Mouse (Mus musculus): Measurements from ENCODE around the gene Gm14137. TPM values are rescaled to one million over a fixed set of nuclear protein-coding genes. Genes with fewer than 3 reads are reported as not detected.

Gm14137 gene
- polyA plus RNA-seq (2016; fragmentation: Nextera tagmentation; extraction: Ambion mirVana), result 0.77 and 1.0 TPM in 2 replicates

DNA sequence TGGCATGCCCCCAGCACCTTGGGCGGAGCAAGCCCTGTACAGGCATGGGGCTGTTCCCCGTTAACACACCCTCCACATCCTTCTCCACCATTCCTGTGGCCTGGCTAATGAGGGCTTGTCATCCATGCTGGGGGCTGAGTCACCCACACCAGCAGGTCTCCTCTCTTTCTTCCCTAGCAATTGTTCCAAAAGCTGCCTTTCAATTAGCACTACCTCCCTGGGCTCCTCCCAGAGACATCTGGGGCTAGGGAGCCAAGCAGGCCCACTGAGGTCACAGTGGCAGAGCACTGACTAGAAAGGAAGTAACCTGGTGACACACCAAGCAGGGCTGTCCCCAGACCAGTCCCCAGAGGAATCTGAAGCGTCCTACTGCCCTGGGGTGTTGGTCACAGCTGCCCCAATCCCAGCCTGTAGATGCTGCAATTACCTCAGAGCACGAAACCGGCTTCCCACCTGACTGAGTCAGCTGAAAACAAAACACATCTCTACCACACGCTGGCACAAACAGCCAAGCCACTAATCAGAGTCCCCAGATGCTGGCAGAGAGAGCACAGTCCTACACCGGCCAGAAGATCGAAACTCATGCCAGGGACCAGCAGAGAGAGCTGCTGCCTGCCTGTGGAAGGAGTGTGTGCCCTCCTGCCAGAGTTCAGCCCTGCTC is at the start of gene Gm14137:
TSS of gene Gm14137 (plus strand) at position 519 of the 661 bp plus-strand sequence.
- Histone ChIP-seq H3K27me3 (replicated peaks; ENCODE audit: low read depth, poor library complexity, severe bottlenecking) (peaks cover 17% of the 10 kb centered on the region), H3K27ac (replicated peaks) (no peak within 1 kb of the TSS; the same call in 1 of the 2 replicates), H3K9me3 (no peaks in the 10 kb centered on the region), H3K4me3 (0 out of 2 replicates have a peak within 1 kb of the TSS, but pooled peaks have one; percentile 16), H3K4me1 (peaks cover 38% of the 10 kb centered on the region), H3K36me3 (replicated peaks) (peaks cover 28% of the 10 kb centered on the region)
- no peak for DNase-seq (ENCODE audit: low spot score)
- WGBS, result 38% methylated on average over 8 of the region's 8 CpGs

GRCm38 (mm10) chr2:119136346-119136898 is 37.9 kb upstream of the Gm14137 start:
- H3K4me3 ChIP-seq, result no peak overlapping the region
- WGBS, result 85% methylated on average over 5 of the region's 5 CpGs
- H3K27ac ChIP-seq (replicated peaks), result no peak overlapping the region
- no peaks in the 10 kb centered on the region for H3K4me1 ChIP-seq
- H3K36me3 ChIP-seq (replicated peaks), result peaks cover 99% of the 10 kb centered on the region
- no peak for DNase-seq (ENCODE audit: low spot score)
- H3K27me3 ChIP-seq (replicated peaks; ENCODE audit: low read depth, poor library complexity, severe bottlenecking), result no peaks in the 10 kb centered on the region
- no peaks in the 10 kb centered on the region for H3K9me3 ChIP-seq

- H3K27me3 ChIP-seq (replicated peaks; ENCODE audit: low read depth, poor library complexity, severe bottlenecking), result no peaks in the 10 kb centered on the region
- no peak overlapping the region for H3K4me3 ChIP-seq
- peaks cover 4% of the 10 kb centered on the region; the same call in 1 of the 2 replicates for H3K9me3 ChIP-seq
- no peak for DNase-seq (ENCODE audit: low spot score)
- H3K27ac ChIP-seq (replicated peaks), result no peak overlapping the region
- 81% methylated on average over 2 of the region's 2 CpGs for WGBS
- no peaks in the 10 kb centered on the region for H3K4me1 ChIP-seq
- peaks cover 98% of the 10 kb centered on the region for H3K36me3 ChIP-seq (replicated peaks)
These were observed 29.1 kb upstream of the Gm14137 start for GRCm38 (mm10) chr2:119145199-119145598.

- Histone ChIP-seq H3K36me3 (replicated peaks) (peaks cover 98% of the 10 kb centered on the region), H3K27ac (replicated peaks) (no peak overlapping the region), H3K27me3 (replicated peaks; ENCODE audit: low read depth, poor library complexity, severe bottlenecking) (no peaks in the 10 kb centered on the region), H3K4me1 (no peaks in the 10 kb centered on the region), H3K4me3 (no peak overlapping the region), H3K9me3 (peaks cover 4% of the 10 kb centered on the region; the same call in 1 of the 2 replicates)
- 92% methylated on average over 6 of the region's 6 CpGs for WGBS
- no peak for DNase-seq (ENCODE audit: low spot score)
These were observed 27.9 kb upstream of the Gm14137 start for GRCm38 (mm10) chr2:119146435-119146834.

DNA sequence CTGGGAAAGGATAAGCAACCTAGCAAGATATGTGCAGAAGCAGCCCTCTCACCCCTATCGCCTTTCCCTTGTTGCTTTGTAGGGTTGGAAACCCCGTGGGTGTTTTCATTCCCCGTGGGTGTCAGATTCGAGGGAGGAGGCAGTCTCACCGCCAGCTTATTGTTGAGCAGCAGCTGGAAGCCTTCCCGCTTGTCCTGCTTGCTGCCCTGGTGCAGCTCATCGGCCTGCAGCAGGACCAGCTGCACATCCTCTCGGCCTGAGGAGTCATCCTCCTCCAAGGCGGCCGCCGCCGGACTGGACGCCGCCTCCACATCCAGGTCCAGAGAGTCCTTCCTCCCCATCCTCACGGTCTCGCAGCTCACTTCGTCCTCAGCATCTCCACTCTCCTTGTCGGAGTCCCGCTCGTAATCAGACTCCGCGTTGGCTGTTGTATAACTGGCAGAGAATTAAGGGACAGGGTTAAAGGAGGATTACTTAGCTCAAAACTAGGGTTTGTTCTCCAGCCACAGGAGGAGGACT is 27.1 kb upstream of the Gm14137 start:
- H3K27me3 ChIP-seq (replicated peaks; ENCODE audit: low read depth, poor library complexity, severe bottlenecking), result no peaks in the 10 kb centered on the region
- H3K27ac ChIP-seq (replicated peaks), result no peak overlapping the region
- no peak for DNase-seq (ENCODE audit: low spot score)
- no peaks in the 10 kb centered on the region for H3K4me1 ChIP-seq
- H3K4me3 ChIP-seq, result no peak overlapping the region
- H3K9me3 ChIP-seq, result peaks cover 4% of the 10 kb centered on the region; the same call in 1 of the 2 replicates
- 83% methylated on average over 22 of the region's 22 CpGs for WGBS
- H3K36me3 ChIP-seq (replicated peaks), result peaks cover 98% of the 10 kb centered on the region

DNA sequence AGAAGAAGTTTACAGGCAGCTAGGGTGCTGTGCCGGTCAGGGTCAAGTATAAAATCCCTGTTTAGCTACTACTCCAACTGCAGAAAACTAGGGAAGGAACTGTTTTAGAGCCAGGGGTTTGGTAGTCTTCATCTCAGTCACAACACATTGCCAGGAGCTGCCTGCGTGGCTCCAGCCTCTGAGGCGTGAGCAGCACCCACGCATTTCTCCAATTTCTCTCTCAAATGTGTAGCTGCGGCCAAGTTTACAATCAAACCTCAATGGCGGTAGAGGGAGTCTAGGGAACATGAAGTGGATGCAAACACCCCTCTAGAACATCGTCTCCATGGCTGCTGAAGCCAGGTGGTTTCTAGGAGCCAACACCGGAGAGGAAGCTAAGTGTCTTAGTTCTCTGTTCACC is 26.5 kb upstream of the Gm14137 start:
- Histone ChIP-seq H3K9me3 (peaks cover 4% of the 10 kb centered on the region; the same call in 1 of the 2 replicates), H3K4me1 (no peaks in the 10 kb centered on the region), H3K27ac (replicated peaks) (no peak overlapping the region), H3K36me3 (replicated peaks) (peaks cover 98% of the 10 kb centered on the region), H3K4me3 (no peak overlapping the region), H3K27me3 (replicated peaks; ENCODE audit: low read depth, poor library complexity, severe bottlenecking) (no peaks in the 10 kb centered on the region)
- 91% methylated on average over 8 of the region's 8 CpGs for WGBS
- DNase-seq (ENCODE audit: low spot score), result no peak

- peaks cover 14% of the 10 kb centered on the region for H3K4me1 ChIP-seq
- no peaks in the 10 kb centered on the region for H3K27me3 ChIP-seq (replicated peaks; ENCODE audit: low read depth, poor library complexity, severe bottlenecking)
- WGBS, result 90% methylated on average over 6 of the region's 6 CpGs
- no peak for DNase-seq (ENCODE audit: low spot score)
- no peak overlapping the region for H3K4me3 ChIP-seq
- peaks cover 75% of the 10 kb centered on the region for H3K36me3 ChIP-seq (replicated peaks)
- no peak overlapping the region for H3K27ac ChIP-seq (replicated peaks)
- H3K9me3 ChIP-seq, result no peaks in the 10 kb centered on the region
These were observed 22.1 kb upstream of the Gm14137 start for GRCm38 (mm10) chr2:119152255-119152654.

- no peak for DNase-seq (ENCODE audit: low spot score)
- peaks cover 51% of the 10 kb centered on the region for H3K36me3 ChIP-seq (replicated peaks)
- no peaks in the 10 kb centered on the region for H3K27me3 ChIP-seq (replicated peaks; ENCODE audit: low read depth, poor library complexity, severe bottlenecking)
- H3K27ac ChIP-seq (replicated peaks), result no peak overlapping the region
- H3K9me3 ChIP-seq, result no peaks in the 10 kb centered on the region
- H3K4me1 ChIP-seq, result peaks cover 18% of the 10 kb centered on the region
- no peak overlapping the region for H3K4me3 ChIP-seq
- 81% methylated on average over 2 of the region's 2 CpGs for WGBS
These were observed 19.6 kb upstream of the Gm14137 start for GRCm38 (mm10) chr2:119154683-119155082.

- 87% methylated on average over 9 of the region's 9 CpGs for WGBS
- no peak for DNase-seq (ENCODE audit: low spot score)
- Histone ChIP-seq H3K36me3 (replicated peaks) (peaks cover 44% of the 10 kb centered on the region), H3K4me1 (peaks cover 18% of the 10 kb centered on the region), H3K27ac (replicated peaks) (no peak overlapping the region), H3K9me3 (no peaks in the 10 kb centered on the region), H3K27me3 (replicated peaks; ENCODE audit: low read depth, poor library complexity, severe bottlenecking) (no peaks in the 10 kb centered on the region), H3K4me3 (peak overlapping the region; percentile 98)
These were observed 18.9 kb upstream of the Gm14137 start for GRCm38 (mm10) chr2:119155388-119155787.

DNA sequence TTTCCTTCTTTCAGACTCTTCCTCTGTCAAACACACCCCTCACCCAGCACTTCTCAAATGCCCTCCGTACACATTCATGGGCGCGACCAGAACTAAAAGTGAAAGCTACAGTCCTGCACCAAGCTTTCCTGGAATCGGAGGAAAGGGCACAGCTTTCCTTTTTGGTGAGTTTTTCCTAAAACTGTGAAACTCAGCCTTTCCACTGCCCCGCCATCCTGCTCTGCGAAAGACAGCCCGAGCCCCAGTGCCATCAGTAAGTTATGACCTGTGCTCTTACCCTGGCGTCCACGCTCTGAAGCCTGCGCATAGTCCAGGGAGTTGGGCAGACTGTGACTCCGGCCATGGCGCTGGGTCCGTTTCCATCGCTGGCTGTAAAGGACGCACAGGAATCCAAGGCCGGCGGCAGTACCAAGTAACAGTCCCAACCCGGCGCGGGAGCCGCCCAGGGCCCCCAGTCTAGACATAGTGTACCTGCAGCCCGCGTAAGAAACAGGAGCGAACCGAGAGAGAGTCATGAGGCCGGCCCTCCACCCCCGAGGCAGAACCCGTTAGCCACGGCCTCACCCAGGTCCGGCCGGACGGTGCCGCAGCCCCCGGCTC is 18.1 kb upstream of the Gm14137 start:
- Histone ChIP-seq H3K27ac (replicated peaks) (peak overlapping the region; percentile 87), H3K4me1 (peaks cover 20% of the 10 kb centered on the region), H3K27me3 (replicated peaks; ENCODE audit: low read depth, poor library complexity, severe bottlenecking) (no peaks in the 10 kb centered on the region), H3K4me3 (peak overlapping the region; percentile 98), H3K9me3 (no peaks in the 10 kb centered on the region), H3K36me3 (replicated peaks) (peaks cover 36% of the 10 kb centered on the region)
- WGBS, result 8% methylated on average over 34 of the region's 34 CpGs
- no peak for DNase-seq (ENCODE audit: low spot score)

DNA sequence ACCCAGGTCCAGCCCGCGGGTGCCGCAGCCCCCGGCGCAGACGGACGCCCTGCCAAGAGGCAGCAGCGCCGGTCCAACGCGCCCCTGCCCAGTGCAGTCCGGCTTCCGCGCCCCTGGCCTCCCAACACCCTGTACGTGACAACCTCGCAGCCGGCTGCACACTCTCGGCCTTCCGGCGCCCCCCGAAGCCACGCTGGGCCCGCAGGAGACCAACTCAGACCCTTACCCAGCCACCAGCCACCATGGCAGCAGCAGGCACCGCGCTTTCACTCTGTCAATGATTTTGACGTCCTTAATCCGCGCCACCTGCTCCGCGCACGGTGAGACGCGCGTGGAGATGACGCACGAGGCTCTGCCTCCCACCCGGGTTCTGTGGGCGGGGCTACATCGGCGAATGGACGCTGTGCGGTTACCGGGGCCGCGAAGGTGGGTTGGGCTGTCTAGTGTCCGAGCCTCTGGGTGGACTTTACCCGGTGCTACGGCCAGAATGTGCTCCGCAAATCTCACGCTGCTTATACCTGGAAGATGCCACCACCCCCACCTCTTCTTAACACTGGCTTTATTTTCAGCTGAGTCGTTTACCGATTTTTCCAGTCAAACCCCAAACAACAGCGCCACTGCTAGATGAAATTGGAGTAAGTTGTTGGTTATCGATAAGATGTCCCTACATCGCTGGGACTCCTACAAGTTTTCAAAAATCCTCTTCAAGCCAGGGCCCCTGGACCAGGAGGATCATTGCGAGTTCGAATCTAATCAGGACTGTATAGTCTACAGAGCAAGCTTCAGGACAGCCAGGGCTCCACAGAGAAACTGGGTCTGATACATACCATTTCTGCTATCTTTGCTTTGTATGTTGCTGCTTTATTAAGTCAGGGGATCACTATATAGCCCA is 17.4 kb upstream of the Gm14137 start, which contains the start of gene Rmdn3:
TSS of gene Rmdn3 (minus strand) at position 354 of the 892 bp plus-strand sequence.
- Histone ChIP-seq H3K4me3 (peak within 1 kb of the TSS; percentile 98), H3K27ac (replicated peaks) (peak within 1 kb of the TSS; percentile 87), H3K4me1 (peaks cover 23% of the 10 kb centered on the region), H3K36me3 (replicated peaks) (peaks cover 28% of the 10 kb centered on the region), H3K9me3 (no peaks in the 10 kb centered on the region), H3K27me3 (replicated peaks; ENCODE audit: low read depth, poor library complexity, severe bottlenecking) (no peaks in the 10 kb centered on the region)
- under 1% methylated on average over 57 of the region's 57 CpGs for WGBS
- peak; percentile 94 for DNase-seq (ENCODE audit: low spot score)

DNA sequence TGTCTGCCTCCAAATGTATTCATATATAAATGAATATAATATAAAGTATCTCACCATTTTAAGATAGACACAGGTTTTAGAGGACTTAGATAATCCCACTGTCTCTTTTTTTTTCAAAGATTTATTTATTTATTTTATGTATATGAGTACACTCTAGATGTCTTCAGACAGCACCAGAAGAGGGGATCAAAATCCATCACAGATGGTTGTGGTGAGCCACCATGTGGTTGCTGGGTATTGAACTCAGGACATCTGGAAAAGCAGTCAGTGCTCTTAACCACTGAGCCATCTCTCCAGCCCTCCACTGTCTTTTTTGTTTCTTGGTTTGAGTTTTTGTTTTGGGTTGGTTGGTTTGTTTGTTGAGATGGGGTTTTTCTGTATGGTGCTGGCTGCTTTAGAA is 16.5 kb upstream of the Gm14137 start:
- H3K27ac ChIP-seq (replicated peaks), result no peak overlapping the region
- H3K36me3 ChIP-seq (replicated peaks), result peaks cover 19% of the 10 kb centered on the region
- H3K27me3 ChIP-seq (replicated peaks; ENCODE audit: low read depth, poor library complexity, severe bottlenecking), result no peaks in the 10 kb centered on the region
- H3K4me1 ChIP-seq, result peaks cover 25% of the 10 kb centered on the region
- H3K9me3 ChIP-seq, result no peaks in the 10 kb centered on the region
- peak overlapping the region; percentile 98; the same call in 1 of the 2 replicates for H3K4me3 ChIP-seq
- DNase-seq (ENCODE audit: low spot score), result no peak
